Mouse (Mus musculus): Measurements from ENCODE around the gene Adrb1.

- TF ChIP-seq MYC (IDR thresholded peaks at IDR 0.05; ENCODE audit: low read depth, low read length) (no peak), CTCF (IDR thresholded peaks at IDR 0.05 in 2 of 3, conservative IDR thresholded peaks at IDR 0.05 in 1 of 3; ENCODE audit: control insufficient read depth in 1 of 3, insufficient read depth in 1 of 3, low read depth in 2 of 3, low read length in 3 of 3, poor library complexity in 1 of 3, severe bottlenecking in 1 of 3) (no peak), EP300 (IDR thresholded peaks at IDR 0.05; ENCODE audit: low read depth in 1 of 2, low read length in 2 of 2) (no peak), KAT2A (conservative IDR thresholded peaks at IDR 0.05; ENCODE audit: low read depth, low read length) (no peak), CHD2 (IDR thresholded peaks at IDR 0.05; ENCODE audit: low read length) (no peak), E2F4 (IDR thresholded peaks at IDR 0.05; ENCODE audit: borderline replicate concordance, low read depth, low read length) (no peak), SMC3 (IDR thresholded peaks at IDR 0.05; ENCODE audit: low read depth, low read length) (no peak), ZKSCAN1 (IDR thresholded peaks at IDR 0.05; ENCODE audit: low read depth, low read length) (no peak)
Measured at GRCm38 (mm10) chr19:56700848-56701247, 21.2 kb upstream of the Adrb1 start.

All from MEL (cell line).